Mouse (Mus musculus) liver, embryonic 14.5 days (tissue): ENCODE measurements around the gene Bag3. TPM values are rescaled to one million over a fixed set of nuclear protein-coding genes. Genes with fewer than 3 reads are reported as not detected.
A peak's percentile ranks its signal among the peaks of the same experiment; 100 is the strongest.

Experiments used
- ATAC-seq: fragments of 200-750 bp; cut with Nextera tagmentation; 2 replicates; pipeline ENCODE4 v1.8.0; 2017; ENCODE audit warnings: moderate number of reproducible peaks, mild to moderate bottlenecking, moderate library complexity; ENCODE audit not compliant: insufficient read depth
- DNase-seq, 3 experiments: peaks; one replicate each; pipeline ENCODE4 v3.0.0-alpha.2; 2012 to 2013; ENCODE audit warnings: low read depth in 3 of 3, low spot score in 3 of 3
- H3K27ac ChIP-seq: fragments of 300-500 bp; sonication (generic); 2 replicates; pipeline ENCODE4 v1.5.1; 2014; ENCODE audit warnings: moderate library complexity, mild to moderate bottlenecking, control low read depth, inconsistent platforms
- H3K27me3 ChIP-seq: fragments of 300-500 bp; sonication (generic); 2 replicates; pipeline ENCODE4 v1.6.1; 2014; ENCODE audit warnings: mild to moderate bottlenecking, low read length, moderate library complexity; ENCODE audit not compliant: control insufficient read depth, insufficient read depth
- H3K36me3 ChIP-seq: fragments of 300-500 bp; sonication (generic); replicated peaks from 2 replicates; pipeline ENCODE4 v1.6.1; 2014; ENCODE audit warnings: low read depth; ENCODE audit not compliant: control insufficient read depth, insufficient read depth
- H3K4me1 ChIP-seq, 2 experiments: fragments of 200-500 bp in 1 of 2; fragments of 300-500 bp in 1 of 2; sonication (generic) in 1 of 2; replicated peaks; 2 replicates each; pipeline ENCODE4 v1.6.1; 2012 to 2014; ENCODE audit warnings: antibody characterized with exemption in 1 of 2, inconsistent platforms in 1 of 2, low read length in 1 of 2; ENCODE audit not compliant: control insufficient read depth in 2 of 2, insufficient read depth in 2 of 2
- H3K4me2 ChIP-seq: fragments of 300-500 bp; sonication (generic); 2 replicates; pipeline ENCODE4 v1.6.1; 2014; ENCODE audit warnings: low read depth, mild to moderate bottlenecking, control low read depth, moderate library complexity
- H3K4me3 ChIP-seq, 2 experiments: fragments of 200-500 bp in 1 of 2; fragments of 300-500 bp in 1 of 2; sonication (generic) in 1 of 2; 2 replicates each; pipeline ENCODE4 v1.5.1; 2012 to 2014; ENCODE audit warnings: low read depth in 2 of 2, low read length in 2 of 2, mild to moderate bottlenecking in 2 of 2, control low read depth in 1 of 2, inconsistent platforms in 1 of 2, moderate library complexity in 1 of 2; ENCODE audit not compliant: insufficient read depth in 1 of 2
- H3K9ac ChIP-seq: fragments of 300-500 bp; sonication (generic); replicated peaks from 2 replicates; pipeline ENCODE4 v1.6.1; 2014; ENCODE audit warnings: mild to moderate bottlenecking, control low read depth, moderate library complexity
- H3K9me3 ChIP-seq: fragments of 300-500 bp; sonication (generic); 2 replicates; pipeline ENCODE4 v1.6.1; 2016; ENCODE audit warnings: low read length, mixed read lengths; ENCODE audit not compliant: control insufficient read depth
- CTCF ChIP-seq: IDR thresholded peaks from 2 replicates; pipeline ENCODE4 v1.5.1; 2016; ENCODE audit warnings: antibody characterized with exemption, low read depth, control low read depth
- EP300 ChIP-seq: IDR thresholded peaks from 2 replicates; pipeline ENCODE4 v1.6.1; 2016; ENCODE audit warnings: antibody characterized with exemption, low read depth
- WGBS: fragments of 180-500 bp; shearing (Covaris S2); extraction: QIAGEN DNeasy Blood & Tissue Kit; methylation state at CpG from one replicate; pipeline ENCODE4 v1.1.7; 2014; ENCODE audit not compliant: insufficient replicate concordance; 5-methylcytosine and 5-hydroxymethylcytosine counted together
- polyA plus RNA-seq, 2 experiments: library from polyadenylated mRNA; depleted of rRNA in 1 of 2; stranded (reverse) in 1 of 2; unstranded in 1 of 2; fragments of >200 nt; fragmentation: Nextera tagmentation in 1 of 2; extraction: Ambion mirVana in 1 of 2; gene quantifications; 2 replicates each; pipeline versions ENCODE4 v1.2.1 to v1.2.3; 2012 to 2014

Bag3 gene
- polyA plus RNA-seq (2012; rRNA removed) (2.7 and 2.9 TPM in 2 replicates), polyA plus RNA-seq (2014; fragmentation: Nextera tagmentation; extraction: Ambion mirVana) (2.6 and 3.0 TPM in 2 replicates)

- ATAC-seq, result peak; percentile 97
- under 1% methylated on average over 46 of the region's 46 CpGs for WGBS
- Histone ChIP-seq H3K4me1 (0 out of 4 replicates have a peak, but pooled peaks cover 2 to 6% of the 10 kb centered on the region in 2 experiments), H3K9ac (peak within 1 kb of the TSS; percentile 90), H3K4me2 (peak within 1 kb of the TSS; percentile 96), H3K4me3 (peak within 1 kb of the TSS; percentile 63 to 75), H3K9me3 (no peaks in the 10 kb centered on the region), H3K36me3 (no peaks in the 10 kb centered on the region), H3K27ac (peak within 1 kb of the TSS; percentile 75), H3K27me3 (no peaks in the 10 kb centered on the region)
- TF ChIP-seq CTCF, result peak; percentile 28; the same call in 1 of the 2 replicates
- no peak for TF ChIP-seq EP300
- peak; percentile 87 to 91 (median 90) for DNase-seq
Measured at GRCm38 (mm10) chr7:128523349-128523961, at the start of gene Bag3. Gene Bag3, plus strand, starts transcription at chr7:128523616.

- TF ChIP-seq EP300, result no peak
- TF ChIP-seq CTCF, result peak; percentile 78
- no peak overlapping the region for H3K27ac ChIP-seq
- 50% methylated on average over 10 of the region's 10 CpGs for WGBS
- DNase-seq (peak in 1 of 3 experiments; percentile 13), ATAC-seq (0 out of 2 replicates have a peak, but pooled peaks have one; percentile 31)
- no peak overlapping the region for H3K4me3 ChIP-seq
- no peaks in the 10 kb centered on the region for H3K4me1 ChIP-seq
- no peak overlapping the region for H3K4me2 ChIP-seq
- no peaks in the 10 kb centered on the region for H3K27me3 ChIP-seq
- no peaks in the 10 kb centered on the region for H3K36me3 ChIP-seq
- H3K9ac ChIP-seq, result no peak overlapping the region
- no peaks in the 10 kb centered on the region for H3K9me3 ChIP-seq
Measured at GRCm38 (mm10) chr7:128474322-128474721, 49.1 kb upstream of the Bag3 start.

GRCm38 (mm10) chr7:128488986-128489385, 34.4 kb upstream of the Bag3 start:
- ATAC-seq (no peak), DNase-seq (no peak)
- H3K9ac ChIP-seq, result no peak overlapping the region
- no peaks in the 10 kb centered on the region for H3K36me3 ChIP-seq
- H3K4me2 ChIP-seq, result no peak overlapping the region
- TF ChIP-seq CTCF (no peak), EP300 (no peak)
- H3K27ac ChIP-seq, result no peak overlapping the region
- no peaks in the 10 kb centered on the region for H3K4me1 ChIP-seq
- no peaks in the 10 kb centered on the region for H3K9me3 ChIP-seq
- no peaks in the 10 kb centered on the region for H3K27me3 ChIP-seq
- WGBS, result 79% methylated on average over 3 of the region's 3 CpGs
- H3K4me3 ChIP-seq, result no peak overlapping the region

- no peak for TF ChIP-seq CTCF
- TF ChIP-seq EP300, result no peak
- no peaks in the 10 kb centered on the region for H3K27me3 ChIP-seq
- 61% methylated on average over 5 of the region's 5 CpGs for WGBS
- H3K27ac ChIP-seq, result no peak overlapping the region
- peaks cover 0 to 2% of the 10 kb centered on the region in 2 experiments; a peak in 1 of 4 replicates for H3K4me1 ChIP-seq
- ATAC-seq (peak; percentile 67), DNase-seq (peak; percentile 44 to 64 (median 54))
- no peaks in the 10 kb centered on the region for H3K9me3 ChIP-seq
- no peak overlapping the region for H3K4me2 ChIP-seq
- no peaks in the 10 kb centered on the region for H3K36me3 ChIP-seq
- H3K4me3 ChIP-seq, result no peak overlapping the region
- H3K9ac ChIP-seq, result no peak overlapping the region
Measured at GRCm38 (mm10) chr7:128494546-128494945, 28.9 kb upstream of the Bag3 start.

GRCm38 (mm10) chr7:128499801-128500200, 23.6 kb upstream of the Bag3 start:
- TF ChIP-seq CTCF, result no peak
- Histone ChIP-seq H3K9ac (no peak overlapping the region), H3K27me3 (no peaks in the 10 kb centered on the region), H3K9me3 (no peaks in the 10 kb centered on the region), H3K27ac (no peak overlapping the region), H3K4me3 (no peak overlapping the region), H3K4me2 (no peak overlapping the region), H3K36me3 (no peaks in the 10 kb centered on the region), H3K4me1 (no peaks in the 10 kb centered on the region)
- 62% methylated on average over 6 of the region's 6 CpGs for WGBS
- ATAC-seq (no peak), DNase-seq (no peak)
